Mouse (Mus musculus) hematopoietic multipotent progenitor cell, adult 10-12 weeks (in vitro differentiated cells): ENCODE measurements around the gene Pou2f3. TPM values are rescaled to one million over a fixed set of nuclear protein-coding genes. Genes with fewer than 3 reads are reported as not detected.

Experiments
- polyA plus RNA-seq: library from polyadenylated mRNA; stranded (reverse); fragments of >175 nt; gene quantifications from 2 replicates; pipeline ENCODE4 v1.2.3, GENCODE M21; 2012; ENCODE audit warnings: low replicate concordance

Pou2f3 gene
- polyA plus RNA-seq = not detected in 2 replicates

DNA sequence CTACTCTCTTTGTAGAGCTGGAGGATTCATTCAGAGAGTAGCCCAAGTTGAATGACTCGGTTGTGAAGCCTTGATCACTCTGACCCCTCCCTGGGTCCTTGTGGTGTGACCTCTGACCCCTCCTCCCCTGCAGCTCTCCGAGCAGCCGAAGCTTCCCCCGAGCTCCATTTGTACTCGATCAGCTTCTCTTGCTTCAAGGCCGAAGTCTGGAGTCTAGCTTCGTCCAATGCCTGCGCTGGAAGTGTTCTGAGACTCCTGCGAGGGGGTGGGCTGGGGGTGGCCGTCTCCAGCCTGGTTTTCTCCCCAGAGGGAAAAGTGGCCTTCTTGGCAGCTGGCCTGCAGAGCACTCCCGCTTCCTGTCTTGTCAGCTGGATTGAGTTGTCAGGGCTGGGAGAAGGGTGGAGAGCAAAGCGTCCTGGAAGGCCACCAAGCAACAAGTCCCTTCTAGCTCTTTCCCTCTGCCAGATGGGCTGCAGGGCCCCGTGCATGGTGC lies at the start of gene Pou2f3:
Pou2f3 (minus strand) TSS at position 180 of the 493 bp plus-strand sequence.

DNA sequence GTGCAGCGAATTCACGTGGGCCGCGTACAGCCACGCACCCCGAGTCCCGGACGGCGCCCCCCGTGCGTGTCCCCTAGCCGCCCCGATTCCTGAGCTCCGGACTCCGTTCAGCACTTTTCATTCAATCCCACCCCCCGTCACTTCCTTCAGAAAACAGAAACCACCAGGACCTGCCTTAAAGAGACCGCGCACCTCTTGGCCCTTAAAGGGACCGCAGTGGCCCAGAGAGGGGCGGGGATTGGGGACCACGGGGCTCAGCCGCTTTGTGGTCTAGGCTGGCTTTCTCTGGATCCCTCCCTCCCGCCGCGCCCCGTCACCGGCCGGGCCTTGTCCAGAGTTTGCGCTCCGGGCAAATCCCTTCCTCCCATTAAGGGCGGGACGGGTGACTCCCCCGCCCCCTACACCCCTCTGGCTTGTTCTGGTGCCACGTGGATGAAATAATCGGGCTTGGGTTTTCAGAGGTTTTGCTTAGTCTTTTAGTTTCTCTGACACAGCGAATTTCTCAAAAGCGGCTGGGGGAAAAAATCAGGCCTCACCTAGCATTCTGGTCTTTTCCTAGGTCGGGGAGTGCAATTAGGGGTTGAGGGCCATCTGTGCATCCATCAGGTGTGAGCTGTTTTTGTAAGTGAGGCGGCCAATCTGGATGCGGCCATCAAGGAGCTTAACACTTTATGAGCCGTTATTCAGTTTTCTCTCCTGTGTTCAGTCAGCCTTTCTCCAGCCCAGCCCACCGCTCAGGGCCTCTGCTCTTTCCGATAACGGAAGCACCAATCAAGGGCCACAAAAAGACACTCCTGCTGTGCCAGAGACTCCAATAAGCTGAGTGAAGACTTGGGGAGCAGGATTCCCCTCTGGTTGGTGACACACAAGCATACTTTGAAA lies 29.8 kb upstream of the Pou2f3 start, which contains the start of gene Oaf:
Oaf (minus strand) TSS at position 200 of the 882 bp plus-strand sequence.

DNA sequence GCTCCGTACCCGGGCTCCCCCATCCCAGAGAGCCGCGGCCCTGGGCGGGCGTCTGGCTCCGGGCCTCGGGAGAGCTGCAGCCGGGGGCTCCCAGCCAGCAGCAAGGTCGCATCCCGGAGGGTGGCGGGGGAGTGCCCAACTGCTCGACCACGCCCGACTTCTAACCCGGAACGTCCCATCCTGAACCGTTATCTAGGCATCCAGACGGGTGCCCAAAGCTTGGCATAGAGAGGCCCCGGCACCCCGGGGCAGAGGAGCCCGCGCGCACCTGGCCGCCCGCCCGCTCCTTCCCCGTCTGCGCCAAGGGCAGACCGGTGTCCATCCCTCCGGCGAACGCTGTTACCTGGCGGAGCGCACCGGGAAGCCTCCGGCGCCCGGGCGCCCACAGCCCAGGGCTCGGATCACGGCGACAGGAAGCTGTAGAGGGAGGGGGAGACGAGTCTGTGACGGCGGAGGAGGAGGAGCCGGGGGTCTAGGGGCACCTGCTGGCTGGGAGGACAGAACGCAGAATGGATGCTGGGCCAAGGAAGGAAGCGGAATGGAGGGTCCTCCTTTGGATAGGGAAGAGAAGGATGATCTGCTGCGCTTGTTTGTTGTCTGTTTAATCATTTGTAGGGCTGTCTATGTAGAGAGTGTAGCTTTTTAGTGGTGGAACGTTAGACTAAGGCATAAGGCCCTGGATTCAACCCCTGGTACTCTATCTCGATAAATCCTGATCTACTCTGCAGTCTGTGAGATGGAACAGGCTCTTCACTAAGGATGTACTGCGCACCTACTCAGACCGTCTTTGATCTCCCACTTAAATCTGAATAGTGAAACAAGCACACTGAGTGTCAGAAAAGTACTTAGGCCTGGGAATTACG lies 93.8 kb downstream of the Pou2f3 start, which contains the start of gene Tmem136:
Tmem136 (minus strand) TSS at position 437 of the 863 bp plus-strand sequence.

DNA sequence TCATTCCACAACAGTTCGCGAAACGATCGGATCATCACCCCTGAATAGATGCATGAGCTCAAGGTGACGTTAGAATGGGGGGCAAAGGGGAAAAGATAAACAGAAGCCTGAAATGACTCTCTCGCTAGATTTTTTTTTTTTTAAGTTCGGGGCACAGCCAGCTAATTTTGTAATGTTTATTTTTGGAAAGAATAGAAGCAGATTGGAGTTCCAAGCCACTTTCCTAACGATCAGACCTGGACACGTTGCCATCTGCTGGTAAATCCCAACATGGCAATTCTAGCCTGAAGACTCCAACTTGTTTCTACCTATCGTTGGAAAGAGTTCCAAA lies 103.0 kb downstream of the Pou2f3 start, which contains the start of gene Arhgef12:
Arhgef12 (minus strand) TSS at position 53 of the 331 bp plus-strand sequence.

Other genes starting within 250 kb of the Pou2f3 start
- gene Arhgef12, start 103.1 kb downstream of the Pou2f3 start, polyA plus RNA-seq = 1.8 and 4.2 TPM in 2 replicates
- 0.09 TPM in 1 of 2 replicates, not detected in the other for gene Tmem136, start 93.8 kb downstream of the Pou2f3 start, polyA plus RNA-seq
- gene Oaf, start 29.5 kb upstream of the Pou2f3 start, polyA plus RNA-seq = 2.8 and 12.2 TPM in 2 replicates
- 0.16 and 0.27 TPM in 2 replicates for gene Trim29, start 100.5 kb upstream of the Pou2f3 start, polyA plus RNA-seq